Mouse (Mus musculus) liver, embryonic 14.5 days (tissue): ENCODE data around the gene Cyp4f15.

Experiments
- CTCF ChIP-seq: IDR thresholded peaks from 2 replicates; pipeline ENCODE4 v1.5.1; 2016; ENCODE audit warnings: antibody characterized with exemption, low read depth, control low read depth
- EP300 ChIP-seq: IDR thresholded peaks from 2 replicates; pipeline ENCODE4 v1.6.1; 2016; ENCODE audit warnings: antibody characterized with exemption, low read depth

GRCm38 (mm10) chr17:32729029-32729428 lies 43.6 kb downstream of the Cyp4f15 start:
- TF ChIP-seq EP300 (no peak), CTCF (peak; percentile 34; the same call in 1 of the 2 replicates)
